Mouse (Mus musculus): ENCODE measurements around the gene Heg1.

The Heg1 gene

GRCm38 (mm10) chr16:33745457-33745856, 61.3 kb downstream of the Heg1 start:
- no peak for DNase-seq

DNA sequence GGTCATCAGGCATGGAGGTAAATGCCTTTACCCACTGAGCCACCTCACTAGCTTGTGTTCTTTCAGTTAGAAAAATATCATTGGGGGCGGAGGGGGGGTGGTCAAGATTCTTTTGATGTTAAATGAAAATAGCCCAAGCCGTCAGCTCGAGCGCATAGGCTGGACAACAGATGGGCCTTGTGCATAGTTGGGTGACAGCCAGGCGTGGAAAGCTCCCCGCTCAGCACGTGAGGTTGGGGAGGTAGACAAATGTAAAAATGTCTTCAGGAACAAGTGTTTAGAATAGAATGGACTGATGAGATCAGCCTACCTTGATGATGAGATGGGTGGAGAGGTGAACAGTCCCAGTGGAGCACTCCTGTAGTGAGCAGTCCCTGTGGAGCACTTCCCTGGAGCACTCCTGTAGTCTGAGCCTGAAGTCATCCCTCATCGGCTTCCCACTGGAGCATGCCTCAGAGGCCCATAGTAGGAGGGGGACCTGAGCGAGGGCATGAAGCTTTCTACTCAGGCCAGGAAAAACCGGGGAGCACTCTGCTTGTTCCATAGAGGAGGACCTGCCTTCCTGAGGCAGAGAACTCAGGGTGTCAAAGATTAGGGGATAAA, 62.0 kb downstream of the Heg1 start:
- no peak for DNase-seq

DNA sequence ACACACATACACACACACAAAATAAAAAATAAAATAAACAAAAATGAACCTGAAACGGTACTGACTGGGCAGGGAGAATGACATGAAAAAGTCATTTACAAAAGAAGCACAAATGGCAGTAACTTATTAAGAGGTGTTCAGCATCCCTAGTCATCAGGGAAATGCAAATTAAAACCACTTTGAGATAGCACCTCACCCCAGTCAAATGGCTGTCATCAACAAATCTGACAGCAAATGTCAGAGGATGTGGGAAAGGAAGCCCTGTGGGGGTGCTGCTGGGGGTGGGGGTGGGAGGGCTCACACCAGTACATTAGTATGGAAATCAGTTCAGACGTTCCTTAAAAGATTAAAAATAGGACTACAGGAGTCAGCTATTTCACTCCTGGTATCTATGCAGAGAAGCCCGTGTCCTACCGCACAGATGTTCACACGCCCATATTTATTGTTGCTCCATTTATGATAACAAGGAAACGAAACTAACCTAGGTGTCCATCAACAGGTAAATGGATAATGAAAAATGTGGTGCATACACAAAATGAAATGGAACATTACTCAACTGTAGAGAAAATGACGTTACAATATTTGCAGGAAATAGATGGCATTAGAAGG, 63.3 kb downstream of the Heg1 start:
- DNase-seq: no peak

GRCm38 (mm10) chr16:33747994-33748393, 63.8 kb downstream of the Heg1 start:
- no peak for DNase-seq

DNA sequence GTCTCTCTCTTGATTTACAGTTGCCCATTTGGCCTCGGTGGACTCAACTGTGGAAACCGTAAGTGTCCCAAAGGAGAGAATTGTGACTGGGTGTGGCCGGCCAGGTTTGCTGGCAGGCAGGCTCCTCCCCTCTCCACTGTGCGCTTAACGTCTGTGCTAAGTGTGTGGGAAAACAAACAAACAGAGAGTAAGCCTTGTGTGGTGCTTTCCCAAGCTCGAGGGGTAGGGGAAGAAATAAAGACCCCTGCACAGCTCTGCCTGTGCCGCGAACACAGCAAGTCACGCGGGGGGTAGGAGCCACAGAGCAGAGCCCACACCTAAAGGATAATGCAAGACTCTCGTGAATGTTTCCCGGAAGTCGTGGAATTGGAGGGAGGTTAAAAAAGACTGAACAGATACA, 67.0 kb downstream of the Heg1 start:
- peak; percentile 21 to 33 for DNase-seq

DNA sequence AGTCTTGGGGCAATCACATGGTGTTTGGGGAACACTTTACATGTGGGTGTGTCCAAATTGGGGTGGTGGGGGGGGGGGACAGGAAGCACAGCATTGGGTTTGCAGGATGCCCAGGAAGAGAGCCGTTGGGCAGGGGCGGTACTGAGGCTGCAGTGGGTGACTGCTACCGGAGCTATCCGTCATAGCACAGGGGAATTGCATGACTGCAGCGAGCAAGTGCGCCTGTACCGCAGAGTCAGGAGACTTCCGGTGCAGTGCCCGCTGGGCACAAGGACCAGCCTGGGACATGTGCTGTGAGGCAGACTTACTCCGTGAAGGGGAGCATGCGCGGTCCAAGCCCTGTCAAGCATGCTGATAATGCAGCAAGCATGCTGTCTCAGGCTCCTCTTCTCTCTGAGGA, 67.4 kb downstream of the Heg1 start:
- peak; percentile 70 to 77 for DNase-seq

DNA sequence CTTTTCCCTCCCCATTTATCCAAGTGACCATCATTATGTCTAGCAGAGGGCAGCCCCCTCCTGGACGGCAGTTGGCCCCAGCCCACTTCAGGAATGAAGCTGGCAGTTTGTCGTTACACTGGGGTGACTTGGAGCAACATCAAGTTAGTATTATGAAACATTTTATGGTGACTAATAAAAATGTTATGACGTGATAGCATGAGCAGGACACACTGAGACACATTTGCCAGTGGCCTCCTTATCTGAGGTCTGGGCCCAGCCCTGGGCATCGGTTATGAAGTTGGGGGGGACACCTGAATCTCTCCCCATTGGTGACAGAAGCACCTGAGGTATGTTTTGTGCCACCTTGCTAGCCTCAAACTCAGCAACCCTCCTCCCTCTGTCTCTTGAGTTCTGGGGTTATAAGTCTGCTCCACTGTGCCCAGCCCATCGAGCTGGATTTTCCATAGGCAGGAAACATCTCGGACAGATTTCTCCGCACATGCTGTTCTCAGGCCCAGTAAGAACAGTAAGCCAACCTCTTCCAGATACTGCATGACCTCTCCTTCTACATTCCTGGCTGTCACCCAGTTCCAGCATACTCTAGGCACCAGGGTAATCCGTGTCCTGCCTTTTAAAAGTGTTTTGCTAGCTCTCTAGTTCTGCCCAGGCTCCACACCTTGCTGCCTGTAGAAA, 68.9 kb downstream of the Heg1 start:
- DNase-seq: no peak

DNA sequence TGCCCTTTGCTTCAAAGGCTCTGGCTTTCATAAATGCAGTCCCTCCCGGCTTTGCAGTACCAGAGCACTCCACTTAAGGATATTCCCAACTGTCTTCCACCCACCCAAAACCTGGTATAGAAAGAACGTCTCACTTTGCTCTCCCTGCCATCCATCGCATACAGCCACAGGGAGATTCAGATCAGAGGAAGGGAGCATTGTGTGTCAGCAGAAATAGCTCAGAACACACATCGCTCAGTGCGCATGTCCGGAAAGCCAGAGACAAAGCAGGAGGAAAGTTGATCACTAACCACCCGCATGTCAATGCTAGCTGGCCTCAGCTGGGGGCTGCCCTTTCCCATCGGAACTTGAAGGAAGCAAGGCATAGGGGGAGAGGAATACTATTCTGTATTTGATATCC, 71.1 kb downstream of the Heg1 start:
- peak; percentile 23 to 24 for DNase-seq

GRCm38 (mm10) chr16:33755961-33756360, 71.8 kb downstream of the Heg1 start:
- no peak for DNase-seq

DNA sequence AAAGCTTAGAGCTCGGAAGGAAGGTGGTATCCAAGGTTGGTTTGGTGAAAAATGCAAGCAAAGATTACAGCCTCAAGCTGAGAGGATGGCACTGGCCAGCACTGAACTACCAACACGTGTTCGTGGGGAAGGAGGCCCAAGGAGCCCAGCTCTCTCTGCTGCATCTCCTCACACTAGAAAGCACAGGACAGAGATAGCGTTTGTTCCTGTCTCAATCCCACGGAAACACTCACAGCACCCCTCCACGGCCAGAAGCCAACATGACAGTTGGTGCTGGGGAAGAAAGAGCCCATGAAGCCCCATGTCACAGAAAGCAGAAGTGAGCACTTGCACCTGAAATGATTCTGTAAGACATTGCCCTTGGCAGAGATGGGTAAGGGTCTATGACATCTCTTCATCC, 72.2 kb downstream of the Heg1 start:
- DNase-seq: no peak

GRCm38 (mm10) chr16:33759207-33759606, 75.0 kb downstream of the Heg1 start:
- no peak for DNase-seq

GRCm38 (mm10) chr16:33760542-33760941, 76.4 kb downstream of the Heg1 start:
- no peak for DNase-seq

GRCm38 (mm10) chr16:33760996-33761395, 76.8 kb downstream of the Heg1 start:
- DNase-seq: no peak

DNA sequence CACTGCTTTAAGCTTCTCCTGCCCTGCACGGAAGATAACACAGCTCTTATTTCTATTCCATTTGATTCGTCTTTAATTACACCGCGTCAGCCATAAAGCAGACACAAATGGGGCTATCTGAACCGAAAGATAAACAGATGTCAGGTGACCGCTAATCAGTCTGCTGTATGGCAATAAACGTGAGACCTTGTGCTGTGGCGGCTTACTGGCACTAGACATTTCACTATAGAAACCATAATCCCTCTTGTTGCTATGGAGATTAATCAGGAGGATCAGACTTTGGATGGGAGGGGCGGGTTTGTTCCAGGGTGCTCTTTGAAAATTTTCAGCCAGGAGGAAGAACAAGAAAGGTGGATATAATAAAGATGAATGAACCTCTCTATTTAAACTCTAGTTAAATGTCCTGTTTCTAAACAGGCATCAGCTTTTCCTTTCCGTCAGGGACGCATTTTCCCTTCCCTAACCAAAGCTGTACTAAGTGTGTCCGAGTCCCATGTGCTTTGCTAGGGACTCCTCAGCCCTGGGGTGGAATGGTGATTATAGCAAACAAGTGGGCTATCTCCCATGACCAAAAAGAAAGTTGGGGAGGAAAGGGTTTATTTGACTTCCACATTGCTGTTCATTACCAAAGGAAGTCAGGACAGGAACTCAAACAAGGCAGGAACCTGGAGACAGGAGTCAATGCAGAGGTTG, 80.5 kb downstream of the Heg1 start:
- no peak for DNase-seq

- DNase-seq: no peak
Observed at GRCm38 (mm10) chr16:33765477-33765876, 81.3 kb downstream of the Heg1 start.

DNA sequence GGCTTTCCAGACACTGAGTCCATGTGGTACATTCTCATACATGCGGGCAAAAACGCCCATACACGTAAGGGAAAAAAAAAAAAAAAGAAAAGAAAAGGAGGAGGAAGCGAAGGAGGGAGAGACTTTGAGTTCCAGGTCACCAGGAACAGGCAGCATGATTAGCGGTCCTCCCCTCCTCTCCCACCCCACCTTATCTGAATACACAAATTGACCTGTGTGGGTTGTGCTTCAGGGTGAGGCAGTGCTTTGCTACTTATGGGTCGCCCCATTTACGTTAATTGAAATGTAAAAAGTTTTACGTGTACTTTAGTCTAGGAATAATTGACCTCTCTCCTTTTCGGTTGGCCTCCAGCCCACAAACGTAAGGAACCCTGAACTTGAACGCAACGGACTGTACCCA, 82.1 kb downstream of the Heg1 start:
- DNase-seq: no peak

- DNase-seq: no peak
Observed at GRCm38 (mm10) chr16:33766757-33767156, 82.6 kb downstream of the Heg1 start.

- DNase-seq: no peak
Observed at GRCm38 (mm10) chr16:33768491-33769278, 84.5 kb downstream of the Heg1 start.

DNA sequence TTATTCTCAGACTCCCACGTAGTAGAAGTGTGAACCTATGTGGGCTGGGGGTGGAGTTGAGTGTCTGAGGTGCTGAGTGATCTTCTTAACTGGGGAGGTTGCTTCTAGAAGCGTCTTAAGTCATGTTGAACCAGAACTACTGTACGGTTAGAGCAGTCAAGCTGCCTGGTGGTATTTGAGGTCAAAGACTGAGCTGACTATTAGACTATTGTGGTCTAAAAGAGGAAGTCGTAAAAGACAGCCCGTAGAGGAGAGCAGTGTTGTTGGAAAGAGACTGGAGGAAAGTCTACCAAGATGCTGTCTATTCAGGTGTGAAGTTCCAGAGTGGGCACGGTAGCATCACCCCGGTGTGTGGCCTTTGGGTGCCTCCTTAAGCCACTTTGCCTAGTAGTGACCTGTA, 85.7 kb downstream of the Heg1 start:
- peak; percentile 9 to 36 for DNase-seq

DNA sequence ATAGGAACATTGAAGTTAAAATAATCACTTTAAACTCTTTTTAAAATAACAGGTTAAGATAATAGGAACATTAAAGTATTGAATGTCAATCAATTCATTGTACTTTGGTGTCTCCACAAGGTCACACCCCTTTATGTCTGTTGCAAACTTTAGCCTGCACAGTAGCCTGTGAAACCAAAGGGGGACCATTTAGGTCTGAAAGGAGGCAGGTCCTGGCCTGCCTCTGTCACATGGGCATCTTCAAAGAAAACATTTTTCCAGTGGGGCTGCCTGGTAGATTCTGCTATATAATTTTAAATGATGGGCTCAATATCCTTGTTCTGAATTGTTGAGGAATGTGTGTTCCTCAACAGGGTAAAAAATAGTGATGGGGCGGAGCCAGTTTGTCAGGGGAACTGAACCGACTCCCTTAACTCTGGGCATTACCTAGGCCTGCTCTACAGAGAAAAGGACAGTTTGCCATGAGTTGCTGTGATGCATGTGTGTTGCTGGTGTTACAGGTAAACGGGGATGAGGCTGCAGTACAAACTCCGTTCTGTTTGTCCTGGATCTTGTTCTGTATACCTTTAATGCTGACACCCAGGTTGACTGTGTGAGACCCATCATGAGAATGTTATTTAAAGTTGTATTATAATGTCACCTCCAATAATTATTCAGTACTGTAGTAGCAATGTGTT, 86.7 kb downstream of the Heg1 start:
- no peak for DNase-seq

GRCm38 (mm10) chr16:33772809-33773208, 88.6 kb downstream of the Heg1 start:
- DNase-seq: no peak

GRCm38 (mm10) chr16:33774972-33775371, 90.8 kb downstream of the Heg1 start:
- DNase-seq: no peak

All from thymus, postnatal 36 days (tissue).